In genomic region chr13:111807596-111808386, GRCm38 (mm10) we compare ENCODE assay signal across 8 mouse cellular contexts. TPM values are rescaled to one million over a fixed set of nuclear protein-coding genes. Genes with fewer than 3 reads are reported as not detected.
A peak's percentile ranks its signal among the peaks of the same experiment; 100 is the strongest.
DNase-seq lines count a peak whose midpoint lies in the region; ATAC-seq and TF ChIP-seq lines count a peak whose summit lies in the region.

No protein-coding gene starts in this region.

- H3K27ac ChIP-seq in forebrain, embryonic 13.5 days = peak overlapping the region; percentile 97
- H3K27ac ChIP-seq in intestine, postnatal 0 days (ENCODE audit: low read depth, low read length) = peak overlapping the region; percentile 99
- peak overlapping the region; percentile 97 for H3K27ac ChIP-seq in midbrain, embryonic 12.5 days (replicated peaks)
- peak overlapping the region; percentile 98 for H3K27ac ChIP-seq in stomach, embryonic 16.5 days (ENCODE audit: low read length)

- peak overlapping the region; percentile 83 for H3K4me3 ChIP-seq in forebrain, embryonic 13.5 days
- H3K4me3 ChIP-seq in intestine, postnatal 0 days (ENCODE audit: low read depth, low read length) = peak overlapping the region; percentile 99
- peak overlapping the region; percentile 98 for H3K4me3 ChIP-seq in midbrain, embryonic 12.5 days
- H3K4me3 ChIP-seq in stomach, embryonic 16.5 days (replicated peaks; ENCODE audit: low read length) = peak overlapping the region; percentile 92

- ATAC-seq in forebrain, embryonic 13.5 days = peak; percentile 50
- ATAC-seq in intestine, postnatal 0 days = peak; percentile 0; the same call in 1 of the 2 replicates
- peak; percentile 5; the same call in 1 of the 2 replicates for ATAC-seq in midbrain, embryonic 12.5 days (ENCODE audit: low FRiP score, low read depth)
- ATAC-seq in stomach, embryonic 16.5 days (ENCODE audit: insufficient read depth, low FRiP score) = peak; percentile 2; the same call in 1 of the 2 replicates

- no peaks in the 10 kb centered on the region for H3K36me3 ChIP-seq in forebrain, embryonic 13.5 days (ENCODE audit: poor library complexity, severe bottlenecking)
- H3K36me3 ChIP-seq in intestine, postnatal 0 days (ENCODE audit: control insufficient read depth, insufficient read depth) = no peaks in the 10 kb centered on the region
- H3K36me3 ChIP-seq in midbrain, embryonic 12.5 days = no peaks in the 10 kb centered on the region
- no peaks in the 10 kb centered on the region for H3K36me3 ChIP-seq in stomach, embryonic 16.5 days (ENCODE audit: control insufficient read depth, insufficient read depth, low read length)

- 1% methylated on average over 56 of the region's 79 CpGs for WGBS in forebrain, embryonic 13.5 days
- WGBS in intestine, postnatal 0 days = under 1% methylated on average over 60 of the region's 79 CpGs
- under 1% methylated on average over 69 of the region's 79 CpGs for WGBS in midbrain, embryonic 12.5 days
- WGBS in stomach, embryonic 16.5 days = under 1% methylated on average over 62 of the region's 79 CpGs

- DNase-seq in gastrocnemius, postnatal 25 days = peak; percentile 40
- no peak for DNase-seq in gastrocnemius, postnatal 4 days (ENCODE audit: low spot score in 2 of 2)
- DNase-seq in adrenal gland, postnatal 25 days = peak; percentile 35
- no peak for DNase-seq in right cerebral cortex, postnatal 25 days

- no peak for TF ChIP-seq CTCF in intestine, postnatal 0 days (IDR thresholded peaks at IDR 0.05; ENCODE audit: low read depth)

- peaks cover 8% of the 10 kb centered on the region; the same call in 1 of the 2 replicates for H3K27me3 ChIP-seq in forebrain, embryonic 13.5 days
- H3K27me3 ChIP-seq in intestine, postnatal 0 days (replicated peaks; ENCODE audit: control insufficient read depth, insufficient read depth, low read length) = no peaks in the 10 kb centered on the region
- H3K27me3 ChIP-seq in midbrain, embryonic 12.5 days = peaks cover 10% of the 10 kb centered on the region
- no peaks in the 10 kb centered on the region for H3K27me3 ChIP-seq in stomach, embryonic 16.5 days (ENCODE audit: control insufficient read depth, insufficient read depth, low read length)

- H3K4me2 ChIP-seq in forebrain, embryonic 13.5 days = peak overlapping the region; percentile 89
- H3K4me2 ChIP-seq in intestine, postnatal 0 days (replicated peaks; ENCODE audit: low read depth) = peak overlapping the region; percentile 88
- peak overlapping the region; percentile 88 for H3K4me2 ChIP-seq in midbrain, embryonic 12.5 days (replicated peaks)
- H3K4me2 ChIP-seq in stomach, embryonic 16.5 days (ENCODE audit: low read depth, low read length) = peak overlapping the region; percentile 54

- H3K9ac ChIP-seq in forebrain, embryonic 13.5 days = peak overlapping the region; percentile 88
- H3K9ac ChIP-seq in intestine, postnatal 0 days (ENCODE audit: low read depth, low read length) = peak overlapping the region; percentile 97
- peak overlapping the region; percentile 90 for H3K9ac ChIP-seq in midbrain, embryonic 12.5 days (replicated peaks)
- H3K9ac ChIP-seq in stomach, embryonic 16.5 days (ENCODE audit: low read length) = peak overlapping the region; percentile 99

- H3K9me3 ChIP-seq in forebrain, embryonic 13.5 days (replicated peaks) = no peaks in the 10 kb centered on the region
- H3K9me3 ChIP-seq in intestine, postnatal 0 days (ENCODE audit: control insufficient read depth) = no peaks in the 10 kb centered on the region
- H3K9me3 ChIP-seq in midbrain, embryonic 12.5 days = no peaks in the 10 kb centered on the region
- no peaks in the 10 kb centered on the region for H3K9me3 ChIP-seq in stomach, embryonic 16.5 days (replicated peaks; ENCODE audit: control insufficient read depth, low read length)

- peaks cover 36% of the 10 kb centered on the region for H3K4me1 ChIP-seq in forebrain, embryonic 13.5 days
- H3K4me1 ChIP-seq in intestine, postnatal 0 days (replicated peaks; ENCODE audit: control insufficient read depth, insufficient read depth, low read length) = peaks cover 4% of the 10 kb centered on the region
- H3K4me1 ChIP-seq in midbrain, embryonic 12.5 days = peaks cover 18% of the 10 kb centered on the region
- peaks cover 43% of the 10 kb centered on the region for H3K4me1 ChIP-seq in stomach, embryonic 16.5 days (ENCODE audit: control insufficient read depth, insufficient read depth, low read length)

RNA-seq across cellular contexts. Expression of gene Map3k1, which starts 1.0 kb away (rescaled TPM):
- total RNA-seq in gastrocnemius, postnatal 25 days (2021) = 1 to 10 TPM; 8.0 to 9.3 TPM
- 10 to 100 TPM; 21.2 to 22.6 TPM for total RNA-seq in gastrocnemius, postnatal 4 days (2021)
- 60.6 and 62.2 TPM in 2 replicates for total RNA-seq in adrenal gland, postnatal 25 days (2021)
- polyA plus RNA-seq in forebrain, embryonic 13.5 days (2015; fragmentation: Nextera tagmentation; extraction: Ambion mirVana) = 11.1 and 11.8 TPM in 2 replicates
- 11.8 and 14.6 TPM in 2 replicates for polyA plus RNA-seq in intestine, postnatal 0 days (2015; fragmentation: Nextera tagmentation; extraction: Ambion mirVana)
- polyA plus RNA-seq in midbrain, embryonic 12.5 days (2016; fragmentation: Nextera tagmentation; extraction: Ambion mirVana) = 14.0 and 14.1 TPM in 2 replicates
- 22.3 and 23.6 TPM in 2 replicates for polyA plus RNA-seq in stomach, embryonic 16.5 days (2015; fragmentation: Nextera tagmentation; extraction: Ambion mirVana)

Comparison
In these comparisons a context has a peak if more than half of its experiments do, and no peak if none do; other contexts are left out.
1. DNase-seq: peak in gastrocnemius, postnatal 25 days (single experiment) and adrenal gland, postnatal 25 days (single experiment); none in gastrocnemius, postnatal 4 days (0 of 2) and right cerebral cortex, postnatal 25 days (single experiment).
2. ATAC-seq: peak in every context shown above with its lines; median percentile 50 in forebrain, embryonic 13.5 days; 5 in midbrain, embryonic 12.5 days; 2 in stomach, embryonic 16.5 days; 0 in intestine, postnatal 0 days.
3. Peak in every context shown above with its lines, with median percentiles within 50 percentile points of each other: H3K27ac ChIP-seq, H3K4me2 ChIP-seq, H3K4me3 ChIP-seq and H3K9ac ChIP-seq.